Mouse (Mus musculus): ENCODE results near the gene Cars2.
A peak's percentile ranks its signal among the peaks of the same experiment; 100 is the strongest.
"Not testable (repeated sequence)": the region's sequence is repeated elsewhere in the genome, so short reads cannot be mapped to it uniquely, and the experiment has no call there.

Cars2 gene

DNA sequence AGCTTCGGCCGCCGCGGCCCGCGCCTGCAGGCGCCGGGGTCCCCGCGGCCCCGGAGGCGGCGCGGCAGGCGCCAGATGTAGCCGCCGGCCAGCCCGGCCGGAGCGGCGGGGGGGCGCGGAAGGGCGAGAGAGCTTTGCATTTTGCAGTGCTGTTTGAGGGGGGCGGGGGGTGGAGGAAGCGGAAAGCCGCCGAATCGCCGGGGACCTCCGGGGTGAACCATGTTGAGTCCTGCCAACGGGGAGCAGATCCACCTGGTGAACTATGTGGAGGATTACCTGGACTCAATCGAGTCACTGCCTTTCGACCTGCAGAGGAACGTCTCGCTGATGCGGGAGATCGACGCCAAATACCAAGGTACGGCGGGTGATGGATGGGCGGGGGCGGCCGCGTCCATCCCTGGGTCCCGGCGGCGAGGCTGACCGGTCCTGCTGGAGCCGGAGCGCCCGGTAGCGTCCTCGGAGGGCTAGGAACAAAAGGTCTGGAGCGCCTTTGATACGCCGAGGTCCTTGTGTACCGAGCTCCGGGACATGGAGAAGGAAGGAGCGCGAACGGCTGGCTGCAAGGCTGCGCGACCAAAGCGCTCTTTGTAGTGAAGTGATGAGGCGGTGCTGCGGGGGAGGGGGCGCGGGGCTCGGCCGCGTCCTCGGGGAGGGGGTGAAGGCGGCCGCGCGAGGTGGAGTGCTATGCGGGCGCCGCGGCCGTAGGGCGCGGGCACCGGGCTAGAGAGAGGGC lies 6.3 kb upstream of the Cars2 start:
- DNase-seq (ENCODE audit: low spot score), result peak; percentile 11

DNA sequence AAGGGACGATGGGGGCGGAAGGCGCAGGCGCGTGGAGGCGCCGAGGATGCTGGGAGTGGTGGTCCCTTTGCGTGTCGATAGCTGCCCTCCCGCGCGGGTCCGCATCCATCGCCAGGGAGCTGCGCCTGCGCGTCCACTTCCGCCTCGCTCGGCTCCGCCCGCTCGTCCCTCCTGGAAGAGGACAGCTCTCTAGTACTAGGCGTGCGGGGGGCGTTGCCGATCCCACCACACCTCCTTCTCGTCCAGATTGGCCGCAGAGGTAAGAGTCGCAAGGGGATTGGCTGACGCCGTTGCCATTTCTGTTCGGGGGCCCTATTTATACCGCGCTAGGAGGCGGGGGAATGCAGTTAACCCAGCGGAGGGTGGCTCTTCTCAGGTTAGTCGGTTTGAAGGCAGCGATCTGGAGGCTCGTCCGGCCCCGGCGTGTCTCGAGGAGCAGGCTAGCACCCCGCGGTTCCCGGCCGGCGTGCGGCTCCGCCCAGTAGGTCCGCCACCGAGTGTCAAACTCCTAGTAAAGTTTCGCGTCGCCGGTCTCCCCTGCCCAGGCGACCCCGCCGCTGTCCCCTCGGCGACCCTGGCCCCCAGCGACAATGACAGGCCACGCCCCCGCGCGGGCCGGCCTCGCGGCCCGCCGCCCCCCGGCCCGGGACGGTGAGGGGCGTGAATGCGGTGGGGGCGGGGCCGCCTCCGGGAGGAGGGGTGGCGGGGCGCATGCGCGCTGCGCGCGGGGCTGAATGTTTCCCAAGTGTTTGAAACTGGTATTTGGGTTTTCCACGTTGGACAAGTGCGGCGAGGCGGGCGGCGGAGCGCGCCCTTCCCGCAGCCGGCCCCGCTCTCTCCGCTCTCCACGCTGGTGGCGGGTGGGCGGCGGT lies 5.4 kb upstream of the Cars2 start:
- DNase-seq (ENCODE audit: low spot score), result peak; percentile 100

DNA sequence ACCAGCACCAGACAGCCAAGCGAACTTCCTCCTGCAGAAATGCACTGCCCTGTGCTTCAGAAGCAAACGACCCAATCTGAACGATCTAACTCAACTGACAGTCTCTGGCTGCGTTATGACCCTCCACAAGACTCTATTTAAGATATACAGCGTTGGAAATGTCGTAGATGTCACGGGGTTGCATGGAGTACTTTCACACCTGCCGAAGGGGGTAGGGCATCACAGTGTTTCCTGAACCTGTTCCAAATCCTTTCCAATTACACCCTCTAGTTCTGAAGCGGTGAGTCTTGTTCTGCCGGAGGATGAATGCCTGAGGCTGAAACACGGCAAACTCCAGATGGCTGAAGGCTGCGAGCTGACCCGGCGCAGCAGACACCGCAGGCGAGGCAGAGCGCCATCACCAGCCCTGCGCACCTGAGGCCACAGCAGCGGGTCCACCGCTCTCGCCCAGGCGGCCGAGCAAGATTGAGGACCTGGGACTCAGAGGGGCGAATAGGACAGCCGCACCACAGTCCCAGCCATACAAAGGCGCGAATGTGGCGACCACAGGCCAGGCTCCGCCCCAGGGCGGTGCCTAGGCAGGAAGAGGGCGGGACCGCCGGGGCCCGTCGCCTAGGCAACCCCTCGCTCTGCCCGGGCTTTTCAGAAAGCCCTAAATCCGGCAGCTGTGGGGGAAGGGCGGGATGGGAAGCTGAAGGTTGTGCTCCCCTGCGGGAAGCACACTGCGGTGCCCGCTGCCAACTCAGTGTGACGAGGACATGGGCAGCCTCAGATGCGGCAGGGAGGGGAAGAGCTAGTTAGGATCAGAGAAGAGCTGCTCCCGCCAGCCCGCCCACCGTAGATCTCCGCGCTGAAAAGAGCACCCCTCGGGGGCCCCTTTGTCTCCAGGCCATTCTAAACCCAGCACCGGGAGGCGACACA lies 4.5 kb upstream of the Cars2 start, which contains the start of gene Ing1:
Gene Ing1 (plus strand): TSS at position 773 of the 921 bp plus-strand sequence.
- DNase-seq (ENCODE audit: low spot score), result peak; percentile 91

DNA sequence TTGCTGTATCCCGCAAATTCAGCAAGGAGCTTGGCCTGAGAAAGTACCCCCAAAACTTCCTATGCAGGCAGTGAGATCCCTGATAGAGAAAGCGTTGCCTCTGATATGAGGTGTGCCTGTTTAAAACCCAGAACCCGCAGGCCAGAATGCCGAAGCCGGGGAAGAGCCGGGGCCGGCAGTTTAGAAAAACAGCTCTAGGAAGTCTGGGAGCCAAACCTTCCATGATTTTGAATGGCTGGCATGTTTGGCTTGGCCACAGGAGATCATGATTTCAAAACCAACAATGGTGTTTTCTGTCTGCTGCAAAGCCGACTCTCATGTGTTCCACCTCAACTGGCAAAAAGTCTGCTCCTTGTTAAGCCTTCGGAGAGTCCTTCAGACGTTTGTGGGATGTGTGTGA lies 1.8 kb upstream of the Cars2 start:
- no peak for DNase-seq (ENCODE audit: low spot score)

DNA sequence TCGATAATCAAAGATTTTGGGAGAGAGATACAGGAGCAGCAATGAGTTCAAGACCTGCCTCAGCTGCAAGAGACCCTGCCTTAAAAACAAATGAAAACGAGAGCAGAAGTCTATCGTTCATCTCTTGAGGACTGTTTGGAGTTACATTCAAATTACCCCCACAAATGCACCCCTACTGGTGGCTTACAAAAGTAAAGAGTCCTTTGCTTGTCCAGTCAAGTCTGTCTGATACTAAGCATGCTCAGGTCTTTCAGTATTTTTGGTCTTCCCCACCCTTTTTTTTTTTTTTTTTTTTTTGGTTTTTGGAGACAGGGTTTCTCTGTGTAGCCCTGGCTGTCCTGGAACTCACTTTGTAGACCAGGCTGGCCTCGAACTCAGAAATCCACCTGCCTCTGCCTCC lies 914 bp upstream of the Cars2 start:
- not testable (repeated sequence) for DNase-seq (ENCODE audit: low spot score)

DNA sequence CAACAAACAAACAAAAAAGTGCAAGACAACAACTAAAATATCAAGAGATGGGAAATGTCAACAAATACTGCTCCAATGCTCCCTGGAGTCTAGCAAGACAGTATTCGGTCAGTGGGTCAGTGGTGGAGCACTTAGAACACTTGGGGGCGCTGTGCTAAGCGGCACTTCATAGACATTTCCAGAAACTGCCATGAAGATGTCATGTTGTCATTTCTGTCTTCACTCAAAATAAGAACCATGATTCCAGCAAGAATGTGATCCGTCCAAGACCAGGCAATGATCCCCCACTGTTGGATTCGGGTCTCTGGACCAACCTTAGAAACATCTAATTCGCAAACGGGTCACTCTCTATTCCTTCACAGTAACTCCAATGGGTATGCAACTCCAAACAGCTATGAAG lies 877 bp downstream of the Cars2 start:
- DNase-seq (ENCODE audit: low spot score), result no peak

DNA sequence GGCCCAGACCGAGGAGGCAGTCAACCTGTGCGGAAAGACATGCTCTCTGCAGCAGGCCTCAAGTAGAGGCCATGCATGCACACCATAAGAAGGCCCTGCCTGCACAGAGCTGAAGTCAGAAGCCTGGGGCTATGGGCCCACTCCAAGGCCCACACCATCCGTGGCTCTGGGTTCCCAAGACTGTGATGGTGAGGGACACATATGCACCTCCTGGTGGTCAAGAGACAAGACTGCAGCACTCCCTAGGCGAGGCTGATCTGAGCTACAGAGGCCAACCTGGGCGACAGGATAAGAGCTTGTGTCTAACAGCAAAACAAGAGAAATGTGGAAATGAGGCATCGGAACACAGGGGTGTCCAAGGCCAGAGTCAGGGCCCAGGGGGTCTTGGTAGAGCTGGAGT lies 3.5 kb downstream of the Cars2 start:
- no peak for DNase-seq (ENCODE audit: low spot score)

DNA sequence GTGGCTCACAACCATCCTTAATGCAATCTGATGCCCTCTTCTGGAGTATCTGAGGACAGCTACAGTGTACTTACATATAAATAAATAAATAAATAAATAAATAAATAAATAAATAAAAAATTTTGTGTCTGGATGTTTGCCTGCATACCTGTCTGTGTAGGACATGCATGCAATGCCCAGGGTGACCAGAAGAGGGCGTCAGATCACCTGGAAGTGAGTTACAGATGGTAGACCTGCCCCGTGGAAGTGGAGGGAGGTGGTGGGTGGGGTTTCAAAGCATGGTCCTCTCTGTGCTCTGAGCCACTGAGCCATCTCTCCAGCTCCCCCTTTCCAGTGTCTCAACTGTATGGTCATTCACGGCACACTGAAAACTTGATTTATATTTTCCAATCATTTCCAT lies 6.2 kb downstream of the Cars2 start:
- no peak for DNase-seq (ENCODE audit: low spot score)

DNA sequence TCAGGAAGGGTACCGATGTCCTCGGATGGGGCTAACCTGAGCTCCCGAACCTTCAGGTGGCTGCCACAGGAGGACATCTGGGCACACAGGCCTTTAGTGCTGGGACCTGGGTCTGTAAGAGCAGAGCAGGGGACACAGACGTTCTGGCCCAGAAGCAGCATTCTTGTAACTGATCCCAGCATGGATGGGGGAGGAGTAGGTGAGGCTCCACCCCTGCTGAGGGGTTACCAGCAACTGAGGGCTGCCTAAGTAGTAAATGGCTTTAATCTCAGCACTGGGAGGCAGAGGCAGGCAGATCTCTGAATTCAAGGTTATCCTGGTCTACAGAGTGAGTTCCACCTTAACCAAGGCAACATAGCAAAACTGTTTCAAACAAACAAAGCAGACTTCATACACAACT lies 7.7 kb downstream of the Cars2 start:
- DNase-seq (ENCODE audit: low spot score), result no peak

DNA sequence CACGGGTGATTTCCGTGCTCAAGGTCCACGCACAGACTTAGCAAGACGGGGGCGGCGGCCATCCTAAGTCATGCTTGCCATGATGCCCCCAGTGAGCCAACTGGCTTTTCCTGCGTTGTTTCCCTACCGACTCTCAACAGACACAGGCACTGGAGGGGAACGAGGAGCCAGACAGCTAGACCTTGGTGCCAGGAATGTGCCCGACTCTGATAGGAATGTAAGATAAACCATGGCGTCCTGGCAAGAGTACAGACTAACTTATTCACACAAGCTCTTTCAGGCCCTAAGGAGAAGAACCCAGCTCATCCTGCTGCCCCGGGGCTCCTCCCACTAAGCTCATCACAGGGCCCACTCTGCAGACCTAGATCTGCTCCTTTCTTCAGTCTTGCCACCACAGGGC lies 8.6 kb downstream of the Cars2 start:
- no peak for DNase-seq (ENCODE audit: low spot score)

DNA sequence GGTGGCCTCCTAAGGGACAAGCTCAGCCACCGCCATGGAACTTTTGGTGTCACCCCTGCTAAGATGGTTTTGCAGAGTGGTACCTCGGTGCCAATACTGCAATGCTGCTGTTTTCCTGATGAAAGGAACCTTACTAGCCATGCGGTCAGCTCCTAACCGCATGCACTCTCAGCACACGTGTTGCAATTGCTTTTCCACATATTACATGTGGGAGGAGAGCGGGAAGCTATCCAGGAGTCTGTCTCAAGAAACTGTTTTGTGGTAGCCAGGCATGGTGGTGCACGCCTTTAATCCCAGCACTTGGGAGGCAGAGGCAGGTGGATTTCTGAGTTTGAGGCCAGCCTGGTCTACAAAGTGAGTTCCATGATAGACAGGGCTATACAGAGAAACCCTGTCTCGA lies 10.4 kb downstream of the Cars2 start:
- DNase-seq (ENCODE audit: low spot score), result no peak

DNA sequence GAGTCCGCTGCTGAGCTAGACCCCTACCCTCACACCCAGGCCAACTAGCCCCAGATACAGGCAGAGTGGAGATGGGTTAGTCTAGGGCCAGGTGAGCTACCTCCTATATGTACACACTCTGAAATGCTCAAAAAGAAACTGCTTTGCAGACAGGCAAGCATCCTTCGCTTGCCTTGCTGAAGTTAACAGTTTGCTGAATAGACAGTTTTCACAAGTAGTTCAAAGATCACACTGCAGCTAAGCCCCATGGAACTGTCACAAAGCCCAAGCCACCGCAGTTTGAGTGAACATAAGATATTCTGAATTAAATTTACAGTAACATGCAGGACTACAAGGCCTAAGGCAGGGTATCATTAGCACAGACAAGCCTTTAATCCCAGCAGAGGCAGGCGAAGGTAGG lies 11.5 kb downstream of the Cars2 start:
- DNase-seq (ENCODE audit: low spot score), result no peak

DNA sequence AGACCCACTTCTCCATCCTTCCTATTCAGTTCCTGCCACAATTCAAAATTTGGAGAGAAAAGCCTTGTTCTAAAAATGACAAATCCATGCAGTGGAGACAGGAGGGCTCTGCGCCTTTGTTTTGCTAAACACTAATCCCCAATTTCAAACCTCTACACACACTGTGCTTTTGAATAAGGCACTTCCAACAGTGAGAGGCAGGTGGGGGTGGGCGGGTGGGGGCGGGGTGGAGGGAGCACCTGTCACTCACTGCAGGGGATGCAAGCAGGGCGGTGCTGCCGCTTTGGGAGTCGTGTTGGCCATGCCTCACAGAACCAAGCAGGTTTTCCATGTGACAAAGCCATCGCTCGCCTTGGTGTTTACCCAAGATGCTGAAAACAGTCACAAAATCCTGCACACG lies 16.1 kb downstream of the Cars2 start:
- DNase-seq (ENCODE audit: low spot score), result no peak

DNA sequence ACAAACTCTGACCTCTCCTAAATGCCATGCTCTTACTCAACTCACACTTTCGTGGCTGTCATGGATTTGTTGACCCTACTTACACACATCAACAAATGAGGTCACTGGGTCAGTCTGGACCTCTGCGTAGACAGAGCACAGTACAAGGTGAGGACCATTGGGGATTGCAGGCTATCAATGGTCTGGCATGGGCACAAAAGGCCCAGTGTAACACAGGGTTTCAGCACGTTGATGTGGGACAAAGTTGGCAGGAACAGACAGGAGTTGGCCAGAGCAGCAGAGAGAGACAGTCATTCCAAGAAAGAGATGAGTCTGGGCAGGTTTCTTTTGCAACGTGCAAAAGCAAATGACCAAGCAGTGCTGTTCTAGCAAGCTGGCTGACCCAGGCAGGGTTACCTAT lies 19.7 kb downstream of the Cars2 start:
- no peak for DNase-seq (ENCODE audit: low spot score)

DNA sequence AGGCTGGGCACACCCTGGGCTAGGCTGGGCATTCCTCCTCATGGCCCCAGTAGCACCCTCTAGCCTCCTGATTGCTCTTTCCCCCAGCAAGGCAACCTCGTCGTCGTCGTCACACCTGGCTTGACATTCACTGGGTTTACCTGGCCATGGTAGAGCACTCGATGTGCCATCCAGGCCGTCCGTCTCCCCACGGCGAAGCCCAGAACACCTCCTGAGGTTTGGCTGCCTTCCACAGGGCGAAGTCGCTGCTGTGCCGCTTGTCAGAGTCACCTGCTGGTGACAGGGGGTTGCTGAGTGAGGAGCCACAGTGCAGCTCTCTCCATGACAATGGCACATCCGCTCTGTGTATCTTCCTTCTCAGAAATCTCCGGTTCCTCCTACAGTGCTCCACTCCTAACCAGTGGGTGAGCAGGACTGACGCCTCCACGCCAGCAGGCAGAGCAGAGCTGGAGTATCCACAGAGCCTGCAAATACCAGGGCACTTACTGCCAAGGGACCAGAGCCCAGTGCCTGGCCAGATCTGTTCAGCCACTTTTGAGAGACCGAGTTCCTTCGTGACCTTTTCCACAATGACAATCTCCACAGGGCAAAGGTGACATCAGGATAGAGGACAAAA lies 20.3 kb downstream of the Cars2 start:
- DNase-seq (ENCODE audit: low spot score), result no peak

DNA sequence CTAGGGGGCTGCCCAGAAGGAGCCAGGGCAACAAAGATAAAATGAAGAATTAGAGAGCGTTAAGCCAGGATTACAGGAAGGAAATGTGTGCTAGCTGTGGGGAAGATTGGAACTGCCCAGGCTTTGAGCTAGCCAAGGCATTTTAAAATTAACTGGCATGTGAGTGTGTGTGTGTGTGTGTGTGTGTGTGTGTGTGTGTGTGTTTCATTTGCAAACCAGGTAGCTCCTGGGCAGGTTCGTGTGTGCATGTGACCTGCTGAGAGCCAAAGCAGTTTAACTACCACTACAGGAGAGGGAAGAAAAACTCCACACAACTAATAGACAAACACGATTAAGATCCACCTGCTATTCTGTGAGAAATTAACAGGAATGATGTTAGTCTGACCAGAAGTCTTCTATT lies 27.3 kb downstream of the Cars2 start:
- DNase-seq (ENCODE audit: low spot score), result no peak

DNA sequence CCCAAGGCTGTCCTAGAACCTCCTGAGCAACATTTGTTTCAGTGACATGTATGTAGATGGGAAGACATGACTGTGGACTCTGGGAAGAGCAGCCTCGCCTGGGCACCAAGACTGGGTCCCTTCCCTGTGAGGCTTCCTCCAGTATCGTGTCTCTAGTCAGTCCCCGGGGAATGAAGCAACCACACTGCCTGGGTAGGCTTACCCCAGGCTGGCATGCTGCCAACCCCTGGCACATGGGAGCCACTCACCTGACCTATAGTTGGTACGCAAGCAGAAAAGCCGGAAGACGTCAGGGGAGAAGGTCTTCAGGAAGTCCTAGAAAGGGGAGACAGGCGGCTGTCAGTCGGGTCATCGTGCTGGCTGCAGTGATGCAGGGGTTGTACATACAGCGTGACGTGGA lies 31.9 kb downstream of the Cars2 start:
- no peak for DNase-seq (ENCODE audit: low spot score)

DNA sequence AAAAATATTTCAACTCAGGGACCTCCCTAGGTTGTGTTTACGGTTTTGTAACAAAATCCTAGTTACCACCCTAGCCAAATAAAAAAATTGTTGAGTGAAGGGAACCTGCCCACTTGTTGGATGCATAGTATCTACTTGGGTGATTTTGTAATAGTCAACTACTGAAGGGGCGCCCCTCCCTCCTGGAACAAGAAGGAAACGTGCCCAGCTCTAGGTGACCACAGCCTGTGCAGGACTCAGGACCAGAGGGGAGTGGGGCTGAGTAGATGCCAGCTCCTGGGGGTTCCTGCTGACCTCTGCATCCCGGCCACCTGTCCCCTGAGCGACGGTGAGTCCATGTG lies 32.6 kb downstream of the Cars2 start:
- no peak for DNase-seq (ENCODE audit: low spot score)

DNA sequence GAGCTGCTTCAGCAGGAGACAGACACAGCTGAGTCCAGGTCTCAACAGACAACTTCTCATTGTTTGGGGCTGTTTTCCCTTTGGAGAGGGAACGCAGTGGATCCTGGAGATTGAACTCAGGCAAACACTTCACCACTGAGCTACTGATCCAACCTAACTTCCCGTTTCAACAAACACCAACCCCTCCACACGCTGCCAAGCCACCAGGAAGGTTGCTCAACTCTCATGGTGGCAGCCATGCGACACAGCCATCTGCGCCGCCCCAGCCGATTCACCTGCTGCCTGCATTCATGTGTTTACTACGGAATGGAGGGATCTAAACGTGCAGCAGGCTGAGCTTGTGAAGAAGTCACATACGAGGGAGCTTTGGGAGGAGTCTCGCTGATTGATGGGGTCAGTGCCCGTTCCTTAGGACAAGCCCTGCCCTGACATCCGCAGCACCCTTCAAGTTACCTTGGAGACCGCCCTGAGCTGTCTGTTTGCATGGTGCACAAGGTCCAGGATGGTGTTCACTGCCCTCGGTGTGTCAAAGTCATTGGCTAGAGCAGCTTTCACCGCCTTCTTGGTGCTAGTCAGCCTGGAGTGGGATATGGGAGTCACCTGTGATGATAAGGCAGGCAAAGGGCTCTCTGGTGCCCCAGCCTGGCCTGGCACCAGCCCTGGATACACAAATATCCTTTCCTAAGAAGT lies 33.1 kb downstream of the Cars2 start:
- no peak for DNase-seq (ENCODE audit: low spot score)

DNA sequence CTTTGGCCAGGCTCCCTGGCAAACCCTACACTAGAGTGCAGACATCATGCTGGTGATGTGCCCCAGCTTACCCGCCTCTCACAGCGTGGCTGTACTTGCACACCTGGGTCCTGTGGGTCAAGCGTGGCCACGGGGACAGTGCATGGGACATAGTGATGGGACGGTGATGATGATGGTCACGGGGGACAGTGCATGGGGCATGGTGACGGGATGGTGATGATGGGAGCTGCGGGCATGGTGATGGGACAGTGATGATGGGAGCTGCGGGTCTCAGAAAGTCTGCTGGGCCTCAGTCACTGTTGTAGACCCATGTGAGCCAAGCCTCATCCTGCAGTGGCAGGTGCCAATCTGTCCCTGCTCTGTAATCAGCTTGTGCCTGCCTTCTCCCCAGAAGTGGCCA lies 34.3 kb downstream of the Cars2 start:
- DNase-seq (ENCODE audit: low spot score), result no peak

DNA sequence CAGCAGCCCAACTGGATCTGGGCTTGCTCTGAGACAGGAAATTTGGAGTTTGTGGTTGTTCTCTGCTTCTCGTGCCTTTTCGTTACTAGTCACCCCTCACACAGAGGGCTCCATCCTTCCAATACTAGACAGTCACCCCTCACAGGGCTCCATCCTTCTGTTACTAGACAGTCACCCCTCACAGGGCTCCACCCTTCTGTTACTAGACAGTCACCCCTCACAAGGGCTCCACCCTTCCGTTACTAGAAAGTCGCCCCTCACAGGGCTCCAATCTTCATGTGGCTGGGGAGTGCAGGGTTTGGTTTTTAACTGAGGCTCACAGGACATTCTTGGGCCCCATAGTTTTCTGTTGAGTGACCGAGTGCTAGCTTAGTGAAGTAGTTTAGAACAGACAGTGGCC lies 37.3 kb downstream of the Cars2 start:
- no peak for DNase-seq (ENCODE audit: low spot score)

DNA sequence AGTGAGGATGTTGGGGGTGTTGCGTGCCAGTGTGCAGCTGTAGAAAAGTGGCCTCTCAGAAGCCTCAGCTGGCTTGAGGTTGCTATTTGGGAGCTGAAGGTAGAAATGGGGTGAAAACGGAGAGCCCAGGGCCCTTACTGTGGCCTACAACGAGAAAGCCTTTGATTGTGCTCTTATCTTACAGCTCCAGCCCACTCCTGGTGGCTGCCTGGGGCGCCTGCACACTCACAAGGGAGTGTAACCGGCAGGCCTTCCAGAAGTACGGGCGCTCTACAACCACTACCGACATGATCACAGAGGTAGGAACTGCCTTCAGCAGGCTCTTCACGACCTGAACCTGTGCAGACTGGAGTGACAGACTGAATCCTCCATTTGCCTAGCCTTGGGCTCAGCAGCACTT lies 37.9 kb downstream of the Cars2 start:
- no peak for DNase-seq (ENCODE audit: low spot score)

All from ovary, adult 18-20 months (tissue).